Mouse (Mus musculus) mouse embryonic stem cell (cell line): ENCODE data around the gene Olfr1306.

ENCODE experiments used
- in situ Hi-C, 2 experiments: fragments of 300-500 bp; cut with MboI; formaldehyde crosslinking; loops; 1 replicate in 1 of 2; 3 replicates in 1 of 2; pipeline ENCODE4 v1.14.3; 2019 to 2020; ENCODE audit warnings: low sequenced_read_pairs in 2 of 2, low pct_unique_long_range_greater_than_20kb in 1 of 2, mixed read lengths in 1 of 2; ENCODE audit not compliant: unreplicated experiment in 1 of 2

Olfr1306 gene

DNA sequence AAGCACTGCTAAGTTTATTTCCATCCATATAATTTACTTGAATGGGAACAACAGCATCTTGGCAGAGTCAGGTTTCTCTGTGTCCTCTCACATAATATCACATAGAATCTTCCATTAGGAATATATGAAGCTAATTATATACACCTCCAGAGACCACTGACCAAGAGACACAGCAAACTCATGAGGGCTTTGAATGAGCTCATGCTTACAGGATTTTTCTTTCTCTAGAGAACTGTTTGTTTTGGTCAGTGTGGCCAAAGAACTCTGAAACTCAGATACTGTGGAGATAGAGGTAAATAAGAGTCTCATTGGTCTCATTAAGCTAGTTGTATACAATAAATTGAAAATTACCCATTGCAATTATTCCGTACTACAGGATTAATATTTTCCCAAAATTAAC, at the start of gene Olfr1306:
Gene Olfr1306, minus strand, starts transcription at position 101 of the 400 bp plus-strand sequence.
- in situ Hi-C loops, result no loop called here

DNA sequence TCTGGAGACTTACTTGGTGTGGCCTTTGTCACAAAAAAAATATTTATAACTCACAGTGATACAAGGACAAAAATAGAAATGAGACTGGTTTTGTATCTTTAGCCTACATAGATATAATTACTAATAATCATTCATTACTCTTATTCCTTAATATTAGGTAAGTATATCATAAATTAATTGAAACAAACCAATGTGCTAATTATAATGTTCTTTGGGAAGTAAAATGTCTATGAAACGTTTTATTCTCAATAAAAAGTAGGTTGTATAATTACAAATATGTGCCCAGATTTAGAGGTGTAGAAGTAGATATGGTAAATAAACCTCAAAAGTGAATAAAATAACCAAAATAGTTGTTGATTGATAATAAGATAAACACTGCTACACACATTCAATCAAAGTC, 48.8 kb upstream of the Olfr1306 start, which contains the start of gene Olfr1308:
Gene Olfr1308, minus strand, starts transcription at position 101 of the 400 bp plus-strand sequence.
- in situ Hi-C loops, result no loop called here

DNA sequence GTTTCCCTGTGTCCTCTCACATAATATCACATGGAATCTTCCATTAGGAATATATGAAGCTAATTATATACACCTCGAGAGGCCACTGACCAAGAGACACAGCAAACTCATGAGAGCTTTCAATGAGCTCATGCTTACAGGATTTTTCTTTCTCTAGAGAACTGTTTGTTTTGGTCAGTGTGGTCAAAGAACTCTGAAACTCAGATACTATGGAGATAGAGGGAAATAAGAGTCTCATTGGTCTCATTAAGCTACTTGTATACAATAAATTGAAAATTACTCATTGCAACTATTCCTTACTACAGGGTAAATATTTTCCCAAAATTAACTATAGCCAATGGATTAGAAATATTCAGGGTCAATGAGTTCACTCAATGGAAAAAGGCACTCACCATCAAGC, 33.3 kb upstream of the Olfr1306 start, which contains the start of gene Olfr1307:
Gene Olfr1307, minus strand, starts transcription at position 101 of the 400 bp plus-strand sequence.
- in situ Hi-C loops, result no loop called here

DNA sequence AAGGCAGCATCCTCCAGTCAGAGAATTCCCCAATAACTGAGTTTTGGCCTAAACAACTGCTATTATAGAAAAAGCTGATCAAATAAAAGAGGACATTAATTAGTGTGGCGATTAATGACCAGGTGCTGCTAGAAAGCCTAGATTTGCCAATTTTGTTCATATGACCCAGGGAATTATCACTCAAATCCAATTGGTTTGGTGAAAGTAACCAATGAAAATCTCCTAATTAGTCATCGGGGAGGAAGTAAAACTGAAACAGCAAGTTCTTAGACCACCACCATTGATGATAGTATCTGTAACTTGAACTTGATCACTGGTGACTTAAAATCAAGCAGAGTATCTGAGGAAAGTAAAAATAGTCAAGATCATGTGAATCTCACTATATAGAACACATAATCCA, 39.0 kb downstream of the Olfr1306 start, which contains the start of gene Olfr1305:
Gene Olfr1305, minus strand, starts transcription at position 101 of the 400 bp plus-strand sequence.
- in situ Hi-C loops, result no loop called here
